Mouse (Mus musculus) thymus, postnatal 25 days (tissue): ENCODE measurements at regions not wholly inside any gene's neighbourhood (a gene's known extent, or its start where the extent isn't known, plus 50 kb on each side); places are given as distances from the start of the nearest gene placed in this dataset.
A peak's percentile ranks its signal among the peaks of the same experiment; 100 is the strongest.
"Not testable (repeated sequence)": the region's sequence is repeated elsewhere in the genome, so short reads cannot be mapped to it uniquely, and the experiment has no call there.

ENCODE experiments used
- DNase-seq: peaks from one replicate; pipeline ENCODE4 v3.0.0; 2022

DNA sequence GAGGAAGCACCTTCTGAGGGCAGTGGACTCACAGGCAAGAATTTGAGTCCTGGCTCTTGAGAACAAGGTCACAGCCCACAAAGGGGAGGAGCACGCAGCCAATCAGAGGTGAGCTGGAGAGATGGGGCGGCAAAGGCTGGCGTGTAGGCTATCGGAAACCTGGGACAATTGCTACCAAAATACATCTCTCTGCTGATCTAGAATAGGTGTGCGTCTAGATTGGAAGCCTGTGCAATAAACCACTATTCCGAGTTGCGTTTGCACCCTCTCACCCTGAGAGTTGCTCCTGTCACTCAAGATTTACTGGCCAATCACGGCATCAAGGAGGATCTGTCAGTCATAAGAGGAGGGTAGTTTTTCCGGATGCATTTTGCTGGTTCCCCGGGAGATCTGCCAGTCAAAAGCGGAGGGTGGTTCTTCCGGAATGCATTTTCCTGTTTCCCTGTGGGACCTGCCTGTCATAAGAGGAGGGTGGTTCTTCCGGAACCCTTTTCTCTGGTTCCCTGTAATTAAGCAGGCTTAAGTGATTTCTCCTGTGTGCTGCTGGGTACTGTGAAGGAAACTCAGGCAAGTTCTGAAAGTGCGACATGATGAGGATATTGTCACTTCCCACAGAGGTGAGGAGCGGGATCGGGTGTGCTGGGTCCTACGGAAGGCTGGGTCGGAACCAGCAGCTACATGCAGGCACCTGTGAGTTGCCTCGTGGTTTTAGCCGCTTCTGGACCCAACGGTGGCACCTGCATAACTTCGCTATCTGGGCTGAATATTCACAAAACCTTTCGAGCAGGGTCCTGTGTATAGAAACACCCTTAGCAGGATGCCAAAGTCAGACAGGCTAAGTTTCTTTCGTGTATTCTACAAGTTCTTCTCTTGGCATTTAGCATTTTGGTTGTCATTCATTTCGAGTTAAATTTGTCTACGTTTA lies 112.6 kb upstream of the Zfp960 start:
- peak; percentile 86 for DNase-seq

DNA sequence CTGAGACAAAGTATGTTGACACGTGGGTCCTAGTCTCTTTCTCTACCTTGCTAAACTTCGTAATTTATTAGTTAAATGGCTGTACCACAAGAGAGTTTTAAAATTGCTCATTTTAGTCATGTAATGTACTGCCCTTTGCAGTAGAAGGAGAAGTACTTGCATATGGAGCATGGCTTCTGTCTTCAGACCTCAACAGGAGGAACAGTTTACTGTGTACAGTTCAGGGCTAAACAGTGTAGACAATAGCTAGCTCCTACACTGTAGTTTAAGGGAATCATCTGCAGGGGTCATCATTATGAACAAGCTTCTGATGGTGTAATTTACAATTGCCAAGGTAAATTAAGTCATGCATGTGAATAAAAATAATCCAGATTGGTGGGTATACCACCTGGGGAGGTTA lies 111.8 kb upstream of the Zfp960 start:
- DNase-seq, result not testable (repeated sequence)

DNA sequence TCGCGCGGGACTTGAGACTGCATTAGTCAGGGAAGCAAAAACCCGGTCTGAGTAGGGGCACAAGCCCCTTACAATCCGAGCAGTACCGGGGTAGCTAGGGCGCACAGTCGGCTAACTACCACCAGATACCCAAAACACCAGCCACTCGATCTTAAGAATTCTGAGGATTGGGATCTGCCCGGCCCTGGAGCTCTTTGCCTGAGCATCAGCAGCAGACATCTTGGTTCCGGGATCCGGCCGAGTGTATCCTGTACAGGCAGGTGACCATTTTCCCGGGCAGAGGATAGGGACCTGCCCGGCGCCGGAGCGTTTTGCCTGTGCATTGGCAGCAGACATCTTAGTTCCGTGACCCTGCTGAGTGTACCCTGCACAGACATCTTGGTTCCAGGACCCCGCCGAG lies 66.7 kb upstream of the Zfp960 start:
- DNase-seq, result not testable (repeated sequence)

DNA sequence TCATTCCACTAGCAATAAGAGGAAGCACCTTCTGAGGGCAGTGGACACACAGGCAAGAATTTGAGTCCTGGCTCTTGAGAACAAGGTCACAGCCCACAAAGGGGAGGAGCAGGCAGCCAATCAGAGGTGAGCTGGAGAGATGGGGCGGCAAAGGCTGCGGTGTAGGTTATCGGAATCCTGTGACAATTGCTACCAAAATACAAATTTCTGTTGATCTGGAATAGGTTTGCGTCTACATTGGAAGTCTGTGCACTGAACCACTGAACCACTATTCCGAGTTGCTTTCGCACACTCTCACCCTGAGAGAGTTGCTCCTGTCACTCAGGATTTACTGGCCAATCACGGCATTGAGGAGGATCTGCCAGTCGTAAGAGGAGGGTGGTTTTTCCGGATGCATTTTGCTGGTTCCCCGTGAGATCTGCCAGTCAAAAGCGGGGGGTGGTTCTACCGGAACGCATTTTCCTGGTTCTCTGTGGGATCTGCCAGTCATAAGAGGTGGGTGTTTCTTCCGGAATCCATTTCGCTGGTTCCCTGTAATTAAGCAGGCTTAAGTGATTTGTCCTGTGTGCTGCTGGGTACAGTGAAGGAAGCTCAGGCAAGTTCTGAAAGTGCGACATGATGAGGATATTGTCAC lies 59.2 kb upstream of the Zfp960 start:
- peak; percentile 81 for DNase-seq

DNA sequence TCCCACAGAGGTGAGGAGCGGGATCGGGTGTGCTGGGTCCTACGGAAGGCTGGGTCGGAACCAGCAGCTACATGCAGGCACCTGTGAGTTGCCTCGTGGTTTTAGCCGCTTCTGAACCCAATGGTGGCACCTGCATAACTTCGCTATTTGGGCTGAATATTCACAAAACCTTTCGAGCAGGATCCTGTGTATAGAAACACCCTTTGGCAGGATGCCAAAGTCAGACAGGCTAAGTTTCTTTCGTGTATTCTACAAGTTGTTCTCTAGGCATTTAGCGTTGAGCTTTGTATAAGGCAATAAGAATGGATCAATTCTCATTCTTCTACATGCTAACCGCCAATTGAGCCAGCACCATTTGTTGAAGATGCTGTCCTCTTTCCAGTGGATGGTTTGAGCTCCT lies 58.6 kb upstream of the Zfp960 start:
- DNase-seq, result not testable (repeated sequence)
